Mouse (Mus musculus) kidney, embryonic 15.5 days (tissue): ENCODE measurements around the gene Gm3435. TPM values are rescaled to one million over a fixed set of nuclear protein-coding genes. Genes with fewer than 3 reads are reported as not detected.
A peak's percentile ranks its signal among the peaks of the same experiment; 100 is the strongest.
"Not testable (repeated sequence)": the region's sequence is repeated elsewhere in the genome, so short reads cannot be mapped to it uniquely, and the experiment has no call there.

Experiments
- ATAC-seq: fragments of 200-750 bp; cut with Nextera tagmentation; replicated peaks from 2 replicates; pipeline ENCODE4 v1.8.0; 2017; ENCODE audit warnings: moderate TSS enrichment; ENCODE audit not compliant: low FRiP score
- H3K27ac ChIP-seq: fragments of 300-500 bp; sonication (generic); 2 replicates; pipeline ENCODE4 v1.5.1; 2015; ENCODE audit warnings: mild to moderate bottlenecking, inconsistent platforms
- H3K27me3 ChIP-seq: fragments of 300-500 bp; sonication (generic); 2 replicates; pipeline ENCODE4 v1.6.1; 2015; ENCODE audit warnings: inconsistent platforms
- H3K36me3 ChIP-seq: fragments of 300-500 bp; sonication (generic); 2 replicates; pipeline ENCODE4 v1.6.1; 2015; ENCODE audit warnings: inconsistent platforms
- H3K4me1 ChIP-seq: fragments of 300-500 bp; sonication (generic); 2 replicates; pipeline ENCODE4 v1.6.1; 2015; ENCODE audit warnings: inconsistent platforms
- H3K4me2 ChIP-seq: fragments of 300-500 bp; sonication (generic); 2 replicates; pipeline ENCODE4 v1.6.1; 2015; ENCODE audit warnings: moderate library complexity, mild to moderate bottlenecking, inconsistent platforms
- H3K4me3 ChIP-seq: fragments of 300-500 bp; sonication (generic); replicated peaks from 2 replicates; pipeline ENCODE4 v1.5.1; 2015; ENCODE audit warnings: mild to moderate bottlenecking, inconsistent platforms
- H3K9ac ChIP-seq: fragments of 300-500 bp; sonication (generic); 2 replicates; pipeline ENCODE4 v1.6.1; 2015; ENCODE audit warnings: mild to moderate bottlenecking, inconsistent platforms
- H3K9me3 ChIP-seq: fragments of 300-500 bp; sonication (generic); replicated peaks from 2 replicates; pipeline ENCODE4 v1.6.1; 2016; ENCODE audit warnings: inconsistent platforms
- WGBS: fragments of 180-500 bp; shearing (Covaris S2); methylation state at CpG from one replicate; pipeline ENCODE4 v1.1.7; 2015; ENCODE audit warnings: mixed read lengths; 5-methylcytosine and 5-hydroxymethylcytosine counted together
- polyA plus RNA-seq: library from polyadenylated mRNA; unstranded; fragments of >200 nt; fragmentation: Nextera tagmentation; extraction: Ambion mirVana; gene quantifications from 2 replicates; pipeline ENCODE4 v1.2.1, GENCODE M21; 2015

Gene Gm3435
- polyA plus RNA-seq, 1 experiment from 2014 or later: 8.4 TPM

DNA sequence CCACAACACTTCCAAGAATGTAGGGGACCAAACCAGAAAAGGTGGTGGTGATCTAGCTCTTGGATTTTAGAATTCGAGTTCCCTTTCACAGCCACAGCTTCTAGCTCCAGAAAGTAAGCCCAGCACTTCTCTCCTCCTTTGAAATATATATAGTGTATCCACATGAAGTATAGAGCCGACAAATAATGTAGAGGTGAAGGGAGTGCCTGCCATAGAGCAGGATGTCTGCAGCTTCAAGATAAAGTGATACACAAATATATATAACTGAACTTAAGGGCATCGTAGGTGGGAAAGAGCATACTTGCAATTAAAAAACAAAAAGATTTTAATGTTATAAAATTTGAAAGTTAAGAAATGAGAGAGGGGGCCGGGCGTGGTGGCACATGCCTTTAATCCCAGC is 15.8 kb upstream of the Gm3435 start:
- not testable (repeated sequence) for H3K4me1 ChIP-seq, H3K27me3 ChIP-seq, H3K27ac ChIP-seq, H3K4me2 ChIP-seq, H3K9me3 ChIP-seq, H3K4me3 ChIP-seq, H3K9ac ChIP-seq, H3K36me3 ChIP-seq, ATAC-seq
- WGBS: no CpG with 5 or more reads among the region's 5 CpGs

- no CpG with 5 or more reads among the region's 4 CpGs for WGBS
- ATAC-seq, H3K4me2 ChIP-seq, H3K4me3 ChIP-seq, H3K4me1 ChIP-seq, H3K9ac ChIP-seq, H3K36me3 ChIP-seq, H3K27ac ChIP-seq, H3K27me3 ChIP-seq, H3K9me3 ChIP-seq: not testable (repeated sequence)
Observed at GRCm38 (mm10) chr17:15000047-15000446, 9.9 kb upstream of the Gm3435 start.

DNA sequence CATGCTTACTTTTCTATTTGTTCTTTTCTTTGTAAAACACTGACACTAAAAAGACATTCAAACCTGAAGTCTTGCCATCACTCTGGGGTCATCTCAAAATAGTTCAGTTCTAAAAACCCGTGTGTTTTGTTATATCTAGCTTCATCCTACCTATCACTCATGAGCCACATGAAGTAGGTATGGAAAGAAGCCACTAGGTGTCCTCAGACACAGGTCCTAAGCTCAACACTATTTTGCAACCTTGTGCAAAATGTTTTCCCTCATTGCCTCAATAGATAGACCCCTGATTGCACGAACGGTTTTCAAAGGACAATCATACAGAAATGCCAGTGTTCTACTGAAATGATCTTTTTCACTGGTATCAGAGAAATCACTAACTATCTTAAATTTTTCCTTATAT is 888 bp upstream of the Gm3435 start:
- not testable (repeated sequence) for ATAC-seq, H3K36me3 ChIP-seq, H3K4me1 ChIP-seq, H3K27me3 ChIP-seq, H3K4me3 ChIP-seq, H3K4me2 ChIP-seq, H3K9me3 ChIP-seq, H3K27ac ChIP-seq, H3K9ac ChIP-seq
- WGBS: no CpG with 5 or more reads among the region's 3 CpGs

- not testable (repeated sequence) for H3K9me3 ChIP-seq, H3K4me3 ChIP-seq, H3K4me2 ChIP-seq, H3K4me1 ChIP-seq, H3K36me3 ChIP-seq, H3K9ac ChIP-seq, ATAC-seq, H3K27ac ChIP-seq, H3K27me3 ChIP-seq
- WGBS: 86% methylated on average over 3 of the region's 3 CpGs
Observed at GRCm38 (mm10) chr17:15021503-15022220, 11.7 kb downstream of the Gm3435 start.

DNA sequence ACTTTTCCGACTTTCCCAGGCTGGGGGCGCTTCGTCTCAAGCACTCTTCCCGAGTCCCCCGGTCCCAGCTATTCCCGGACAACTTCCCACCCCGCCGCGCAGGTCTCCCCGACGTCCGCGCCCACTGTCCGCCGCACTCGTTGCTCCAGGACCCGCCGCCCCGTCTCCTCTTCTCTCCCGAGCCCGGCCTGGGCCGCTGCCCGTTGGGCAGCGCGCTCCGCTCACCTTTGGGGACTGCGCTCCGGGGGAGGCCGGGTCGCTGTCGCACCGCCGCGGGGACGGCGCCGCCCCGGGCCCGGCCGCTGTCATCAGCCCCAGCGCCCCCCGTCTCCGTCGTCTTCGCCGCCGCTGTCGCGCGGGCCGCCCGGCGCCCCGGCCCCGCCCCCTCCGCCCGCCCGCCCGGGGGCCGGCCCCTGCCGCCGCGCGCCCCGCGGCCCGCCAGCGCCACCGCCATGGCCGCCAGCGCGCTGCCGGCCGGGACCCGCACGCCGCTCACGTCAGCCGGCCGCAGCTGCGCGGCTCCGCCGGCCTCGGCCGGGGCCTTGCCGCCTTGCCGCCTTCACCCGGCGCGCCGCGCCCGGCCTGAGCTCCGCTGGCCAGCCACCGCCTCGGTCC is 14.0 kb downstream of the Gm3435 start:
- H3K27me3 ChIP-seq, H3K9me3 ChIP-seq: not testable (repeated sequence)
- no CpG with 5 or more reads among the region's 97 CpGs for WGBS

GRCm38 (mm10) chr17:15024502-15025193 is 14.7 kb downstream of the Gm3435 start:
- H3K4me2 ChIP-seq, H3K27ac ChIP-seq, H3K4me1 ChIP-seq, H3K9me3 ChIP-seq, H3K27me3 ChIP-seq, H3K9ac ChIP-seq, H3K4me3 ChIP-seq, H3K36me3 ChIP-seq: not testable (repeated sequence)
- WGBS: no CpG with 5 or more reads among the region's 48 CpGs
- peak; percentile 89 for ATAC-seq

More for the DNA sequence above, 14.0 kb downstream of the Gm3435 start:
- peak; percentile 85 for ATAC-seq
- not testable (repeated sequence) for H3K4me2 ChIP-seq, H3K9ac ChIP-seq, H3K27ac ChIP-seq, H3K4me3 ChIP-seq, H3K36me3 ChIP-seq, H3K4me1 ChIP-seq

DNA sequence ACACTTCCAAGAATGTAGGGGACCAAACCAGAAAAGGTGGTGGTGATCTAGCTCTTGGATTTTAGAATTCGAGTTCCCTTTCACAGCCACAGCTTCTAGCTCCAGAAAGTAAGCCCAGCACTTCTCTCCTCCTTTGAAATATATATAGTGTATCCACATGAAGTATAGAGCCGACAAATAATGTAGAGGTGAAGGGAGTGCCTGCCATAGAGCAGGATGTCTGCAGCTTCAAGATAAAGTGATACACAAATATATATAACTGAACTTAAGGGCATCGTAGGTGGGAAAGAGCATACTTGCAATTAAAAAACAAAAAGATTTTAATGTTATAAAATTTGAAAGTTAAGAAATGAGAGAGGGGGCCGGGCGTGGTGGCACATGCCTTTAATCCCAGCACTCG is 15.5 kb downstream of the Gm3435 start:
- not testable (repeated sequence) for H3K27ac ChIP-seq, H3K4me3 ChIP-seq, H3K9me3 ChIP-seq, H3K36me3 ChIP-seq, H3K27me3 ChIP-seq, H3K4me1 ChIP-seq, ATAC-seq, H3K9ac ChIP-seq, H3K4me2 ChIP-seq
- no CpG with 5 or more reads among the region's 6 CpGs for WGBS

DNA sequence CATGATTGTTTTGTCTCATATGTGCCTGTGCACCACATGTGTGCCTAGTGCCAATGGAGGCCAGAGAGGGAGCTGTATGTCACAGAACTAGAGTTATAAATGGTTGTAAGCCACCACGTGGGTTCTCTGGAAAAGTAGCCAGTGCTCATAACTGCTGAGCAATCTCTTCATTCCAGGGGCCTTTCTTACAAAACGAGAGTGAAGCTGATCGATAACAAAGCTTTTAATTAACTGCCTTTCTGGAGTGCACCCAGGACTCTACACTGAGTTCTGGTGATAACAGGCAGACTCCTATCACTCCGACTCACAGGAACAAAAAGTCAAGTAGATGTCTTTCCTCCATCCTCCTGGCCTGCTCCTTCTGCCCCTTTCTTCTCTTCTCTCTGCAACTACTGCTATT is 21.4 kb downstream of the Gm3435 start:
- not testable (repeated sequence) for H3K4me1 ChIP-seq, ATAC-seq, H3K27ac ChIP-seq, H3K4me3 ChIP-seq, H3K9ac ChIP-seq, H3K36me3 ChIP-seq, H3K27me3 ChIP-seq, H3K9me3 ChIP-seq, H3K4me2 ChIP-seq
- WGBS: no CpG with 5 or more reads among the region's 4 CpGs

DNA sequence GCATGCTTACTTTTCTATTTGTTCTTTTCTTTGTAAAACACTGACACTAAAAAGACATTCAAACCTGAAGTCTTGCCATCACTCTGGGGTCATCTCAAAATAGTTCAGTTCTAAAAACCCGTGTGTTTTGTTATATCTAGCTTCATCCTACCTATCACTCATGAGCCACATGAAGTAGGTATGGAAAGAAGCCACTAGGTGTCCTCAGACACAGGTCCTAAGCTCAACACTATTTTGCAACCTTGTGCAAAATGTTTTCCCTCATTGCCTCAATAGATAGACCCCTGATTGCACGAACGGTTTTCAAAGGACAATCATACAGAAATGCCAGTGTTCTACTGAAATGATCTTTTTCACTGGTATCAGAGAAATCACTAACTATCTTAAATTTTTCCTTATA is 30.5 kb downstream of the Gm3435 start:
- ATAC-seq: 0 out of 2 replicates have a peak, but pooled peaks have one; percentile 20
- not testable (repeated sequence) for H3K4me1 ChIP-seq, H3K27ac ChIP-seq, H3K4me3 ChIP-seq, H3K4me2 ChIP-seq, H3K9me3 ChIP-seq, H3K36me3 ChIP-seq, H3K27me3 ChIP-seq, H3K9ac ChIP-seq
- WGBS: no CpG with 5 or more reads among the region's 3 CpGs

DNA sequence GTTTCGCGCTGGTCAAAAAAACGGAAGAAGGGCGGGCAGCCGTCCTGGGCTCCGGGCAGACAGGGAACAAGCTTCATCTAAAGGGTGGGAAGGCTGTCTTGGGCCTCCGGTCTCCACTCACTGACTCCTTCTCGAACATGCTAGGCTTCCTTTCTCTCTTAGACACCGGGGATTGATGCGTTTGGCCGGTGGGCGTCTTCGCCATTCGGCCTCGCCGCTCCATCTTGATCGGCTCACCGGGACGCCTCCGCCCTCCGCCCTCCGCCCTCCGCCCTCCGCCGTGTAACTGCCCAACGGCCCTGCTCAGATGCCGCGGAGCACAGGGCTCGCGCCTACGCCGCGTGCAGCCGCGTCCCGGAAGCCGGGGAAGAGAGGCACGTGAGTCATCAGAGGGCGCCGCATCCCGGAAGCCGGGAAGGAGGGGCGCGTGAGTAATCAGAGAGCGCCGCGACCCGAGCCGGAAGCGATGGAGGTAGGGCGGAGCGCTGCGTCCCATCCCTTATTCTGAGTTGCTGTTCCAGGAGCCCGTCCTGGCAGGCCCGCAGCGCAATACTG is 31.3 kb downstream of the Gm3435 start, which contains the start of the genes Ermard, Tcte3 and Gm3448:
Gene Ermard (plus strand): TSS at position 34 of the 555 bp plus-strand sequence.
Gene Tcte3 (minus strand): TSS at position 314 of the 555 bp plus-strand sequence.
Gene Gm3448 (minus strand): TSS at position 363 of the 555 bp plus-strand sequence.
- 0% methylated on average over 10 of the region's 56 CpGs for WGBS
- H3K4me3 ChIP-seq: peak within 1 kb of the TSS; percentile 26; the same call in 1 of the 2 replicates
- H3K36me3 ChIP-seq: not testable (repeated sequence)

GRCm38 (mm10) chr17:15050338-15050737 is 40.4 kb downstream of the Gm3435 start:
- not testable (repeated sequence) for ATAC-seq, H3K4me1 ChIP-seq, H3K27ac ChIP-seq, H3K9me3 ChIP-seq, H3K4me3 ChIP-seq, H3K27me3 ChIP-seq, H3K36me3 ChIP-seq, H3K9ac ChIP-seq, H3K4me2 ChIP-seq
- WGBS: no CpG with 5 or more reads among the region's 1 CpGs

More for the DNA sequence above, 31.3 kb downstream of the Gm3435 start, which contains the start of the genes Ermard, Tcte3 and Gm3448:
- not testable (repeated sequence) for H3K4me1 ChIP-seq, H3K4me2 ChIP-seq, H3K27ac ChIP-seq, H3K27me3 ChIP-seq, H3K9ac ChIP-seq, H3K9me3 ChIP-seq
- ATAC-seq: peak; percentile 98

- H3K9ac ChIP-seq, ATAC-seq, H3K4me1 ChIP-seq, H3K27me3 ChIP-seq, H3K4me2 ChIP-seq, H3K9me3 ChIP-seq, H3K4me3 ChIP-seq, H3K27ac ChIP-seq: not testable (repeated sequence)
- H3K36me3 ChIP-seq: peaks cover 22% of the 10 kb centered on the region
- 76% methylated on average over 1 of the region's 1 CpGs for WGBS
Observed at GRCm38 (mm10) chr17:15052766-15053165, 42.8 kb downstream of the Gm3435 start.
